Mouse (Mus musculus) liver, postnatal 0 days (tissue): ENCODE results near the gene P4hb.

Experiments
- CTCF ChIP-seq: sonication (generic); IDR thresholded peaks from 2 replicates; pipeline ENCODE4 v1.5.1; 2016; ENCODE audit warnings: antibody characterized with exemption, low read depth
- EP300 ChIP-seq: IDR thresholded peaks from 2 replicates; pipeline ENCODE4 v1.6.1; 2016; ENCODE audit warnings: antibody characterized with exemption, low read depth, mild to moderate bottlenecking

- TF ChIP-seq CTCF (no peak), EP300 (no peak)
Observed at GRCm38 (mm10) chr11:120520967-120521540, 52.0 kb downstream of the P4hb start.
